Mouse (Mus musculus): Measurements from ENCODE around the gene Cdc37l1. TPM values are rescaled to one million over a fixed set of nuclear protein-coding genes. Genes with fewer than 3 reads are reported as not detected.

Cdc37l1 gene
- total and polyA plus RNA-seq, 2 experiments = 8.6 to 37.3 TPM

- no peak for DNase-seq (ENCODE audit: extremely low read depth, low read depth, low spot score)
- H3K27me3 ChIP-seq (ENCODE audit: control insufficient read depth, insufficient read depth, low read length) = no peaks in the 10 kb centered on the region
- H3K4me1 ChIP-seq (ENCODE audit: control insufficient read depth, insufficient read depth, low read length) = peaks cover 19% of the 10 kb centered on the region
- no peak overlapping the region for H3K4me3 ChIP-seq (ENCODE audit: insufficient read depth, low read depth, low read length)
- peaks cover 27% of the 10 kb centered on the region for H3K79me2 ChIP-seq (ENCODE audit: control insufficient read depth, insufficient read depth, low read length)
- H3K27ac ChIP-seq (replicated peaks; ENCODE audit: insufficient read depth, low read depth, low read length) = peak overlapping the region; percentile 7
- H3K9ac ChIP-seq (ENCODE audit: low read depth, low read length) = no peak overlapping the region
- WGBS = 72% methylated on average over 9 of the region's 9 CpGs
- TF ChIP-seq CTCF (IDR thresholded peaks at IDR 0.05; ENCODE audit: low read depth, low read length) (no peak), POLR2A (IDR thresholded peaks at IDR 0.05; ENCODE audit: extremely low read depth, insufficient read depth, low read length) (no peak)
- peaks cover under 1% of the 10 kb centered on the region; the same call in 1 of the 2 replicates for H3K36me3 ChIP-seq (ENCODE audit: control insufficient read depth, insufficient read depth, low read length)
These were observed 52.5 kb downstream of the Cdc37l1 start for GRCm38 (mm10) chr19:29042647-29043046.

- peaks cover 31% of the 10 kb centered on the region for H3K4me1 ChIP-seq (ENCODE audit: control insufficient read depth, insufficient read depth, low read length)
- H3K27me3 ChIP-seq (ENCODE audit: control insufficient read depth, insufficient read depth, low read length) = no peaks in the 10 kb centered on the region
- H3K79me2 ChIP-seq (ENCODE audit: control insufficient read depth, insufficient read depth, low read length) = peaks cover 19% of the 10 kb centered on the region
- DNase-seq (ENCODE audit: extremely low read depth, low read depth, low spot score) = peak; percentile 56
- no peak overlapping the region for H3K4me3 ChIP-seq (ENCODE audit: insufficient read depth, low read depth, low read length)
- H3K9ac ChIP-seq (ENCODE audit: low read depth, low read length) = no peak overlapping the region
- no peak overlapping the region for H3K27ac ChIP-seq (replicated peaks; ENCODE audit: insufficient read depth, low read depth, low read length)
- 27% methylated on average over 9 of the region's 9 CpGs for WGBS
- TF ChIP-seq CTCF (IDR thresholded peaks at IDR 0.05; ENCODE audit: low read depth, low read length) (no peak), POLR2A (IDR thresholded peaks at IDR 0.05; ENCODE audit: extremely low read depth, insufficient read depth, low read length) (no peak)
- no peaks in the 10 kb centered on the region for H3K36me3 ChIP-seq (ENCODE audit: control insufficient read depth, insufficient read depth, low read length)
These were observed 54.2 kb downstream of the Cdc37l1 start for GRCm38 (mm10) chr19:29044353-29044768.

- H3K36me3 ChIP-seq (ENCODE audit: control insufficient read depth, insufficient read depth, low read length) = no peaks in the 10 kb centered on the region
- H3K79me2 ChIP-seq (ENCODE audit: control insufficient read depth, insufficient read depth, low read length) = peaks cover 19% of the 10 kb centered on the region
- TF ChIP-seq POLR2A (IDR thresholded peaks at IDR 0.05; ENCODE audit: extremely low read depth, insufficient read depth, low read length) = no peak
- no peak for TF ChIP-seq CTCF (IDR thresholded peaks at IDR 0.05; ENCODE audit: low read depth, low read length)
- WGBS = 19% methylated on average over 4 of the region's 4 CpGs
- H3K27ac ChIP-seq (replicated peaks; ENCODE audit: insufficient read depth, low read depth, low read length) = peak overlapping the region; percentile 99
- DNase-seq (ENCODE audit: extremely low read depth, low read depth, low spot score) = peak; percentile 85
- peak overlapping the region; percentile 35; the same call in 1 of the 2 replicates for H3K4me3 ChIP-seq (ENCODE audit: insufficient read depth, low read depth, low read length)
- H3K9ac ChIP-seq (ENCODE audit: low read depth, low read length) = no peak overlapping the region
- H3K4me1 ChIP-seq (ENCODE audit: control insufficient read depth, insufficient read depth, low read length) = peaks cover 32% of the 10 kb centered on the region
- no peaks in the 10 kb centered on the region for H3K27me3 ChIP-seq (ENCODE audit: control insufficient read depth, insufficient read depth, low read length)
These were observed 55.2 kb downstream of the Cdc37l1 start for GRCm38 (mm10) chr19:29045369-29045768.

- DNase-seq (ENCODE audit: extremely low read depth, low read depth, low spot score) = peak; percentile 86
- 0 out of 2 replicates have a peak, but pooled peaks have one; percentile 45 for TF ChIP-seq POLR2A (IDR thresholded peaks at IDR 0.05; ENCODE audit: extremely low read depth, insufficient read depth, low read length)
- no peak for TF ChIP-seq CTCF (IDR thresholded peaks at IDR 0.05; ENCODE audit: low read depth, low read length)
These were observed 56.0 kb downstream of the Cdc37l1 start for GRCm38 (mm10) chr19:29045956-29046650.

GRCm38 (mm10) chr19:29046961-29047333 lies 56.8 kb downstream of the Cdc37l1 start:
- H3K27me3 ChIP-seq (ENCODE audit: control insufficient read depth, insufficient read depth, low read length) = no peaks in the 10 kb centered on the region
- 6% methylated on average over 4 of the region's 4 CpGs for WGBS
- peak overlapping the region; percentile 96 for H3K4me3 ChIP-seq (ENCODE audit: insufficient read depth, low read depth, low read length)
- peak; percentile 52 for DNase-seq (ENCODE audit: extremely low read depth, low read depth, low spot score)
- H3K79me2 ChIP-seq (ENCODE audit: control insufficient read depth, insufficient read depth, low read length) = peaks cover 19% of the 10 kb centered on the region
- TF ChIP-seq CTCF (IDR thresholded peaks at IDR 0.05; ENCODE audit: low read depth, low read length) = no peak
- TF ChIP-seq POLR2A (IDR thresholded peaks at IDR 0.05; ENCODE audit: extremely low read depth, insufficient read depth, low read length) = no peak
- H3K27ac ChIP-seq (replicated peaks; ENCODE audit: insufficient read depth, low read depth, low read length) = peak overlapping the region; percentile 99
- peak overlapping the region; percentile 98 for H3K9ac ChIP-seq (ENCODE audit: low read depth, low read length)
- H3K4me1 ChIP-seq (ENCODE audit: control insufficient read depth, insufficient read depth, low read length) = peaks cover 32% of the 10 kb centered on the region
- H3K36me3 ChIP-seq (ENCODE audit: control insufficient read depth, insufficient read depth, low read length) = no peaks in the 10 kb centered on the region

More at GRCm38 (mm10) chr19:29045956-29046650, 56.0 kb downstream of the Cdc37l1 start:
- no peaks in the 10 kb centered on the region for H3K36me3 ChIP-seq (ENCODE audit: control insufficient read depth, insufficient read depth, low read length)
- peak overlapping the region; percentile 82 for H3K9ac ChIP-seq (ENCODE audit: low read depth, low read length)
- H3K27ac ChIP-seq (replicated peaks; ENCODE audit: insufficient read depth, low read depth, low read length) = peak overlapping the region; percentile 99
- H3K4me1 ChIP-seq (ENCODE audit: control insufficient read depth, insufficient read depth, low read length) = peaks cover 32% of the 10 kb centered on the region
- 14% methylated on average over 15 of the region's 15 CpGs for WGBS
- peaks cover 19% of the 10 kb centered on the region for H3K79me2 ChIP-seq (ENCODE audit: control insufficient read depth, insufficient read depth, low read length)
- H3K27me3 ChIP-seq (ENCODE audit: control insufficient read depth, insufficient read depth, low read length) = no peaks in the 10 kb centered on the region
- H3K4me3 ChIP-seq (ENCODE audit: insufficient read depth, low read depth, low read length) = peak overlapping the region; percentile 96
